ENCODE assay signal across 20 mouse cellular contexts in genomic region chr6:142830221-142830620, GRCm38 (mm10). TPM values are rescaled to one million over a fixed set of nuclear protein-coding genes. Genes with fewer than 3 reads are reported as not detected.
"Had no signal": no experiment of that assay in that cellular context is flagged by ENCODE, and none has a peak within 500 bp of the region (broad histone marks: within the 10 kb centered on the region; RNA-seq: fewer than 3 reads in every experiment).

No protein-coding gene starts in this region.

- H3K36me3 ChIP-seq: intestine, embryonic 15.5 days; limb, embryonic 10.5 days; limb, embryonic 13.5 days; liver, embryonic 13.5 days; midbrain, embryonic 12.5 days; stomach, embryonic 15.5 days had no signal

- H3K9ac ChIP-seq: intestine, embryonic 15.5 days; limb, embryonic 13.5 days; liver, embryonic 13.5 days; lung, embryonic 14.5 days; midbrain, embryonic 12.5 days; midbrain, embryonic 15.5 days; neural tube, embryonic 12.5 days; neural tube, embryonic 15.5 days; stomach, embryonic 15.5 days had no signal

- H3K27me3 ChIP-seq: intestine, embryonic 15.5 days; limb, embryonic 13.5 days; midbrain, embryonic 12.5 days; midbrain, embryonic 15.5 days; neural tube, embryonic 12.5 days; neural tube, embryonic 15.5 days; stomach, embryonic 15.5 days had no signal

- DNase-seq: layer of hippocampus, adult 9-11 months; liver; liver, embryonic 13.5 days; lung, embryonic 14.5 days; retina, postnatal 1 day; right cerebral cortex, postnatal 25 days; spleen, adult 18-20 months; thymus, postnatal 25 days had no signal

- H3K4me2 ChIP-seq: intestine, embryonic 15.5 days; limb, embryonic 13.5 days; lung, embryonic 14.5 days; midbrain, embryonic 12.5 days; midbrain, embryonic 15.5 days; neural tube, embryonic 12.5 days; neural tube, embryonic 15.5 days; stomach, embryonic 15.5 days had no signal

- H3K4me3 ChIP-seq: intestine, embryonic 15.5 days; layer of hippocampus, adult 2 months; limb, embryonic 10.5 days; limb, embryonic 13.5 days; liver, embryonic 13.5 days; midbrain, embryonic 12.5 days; midbrain, embryonic 15.5 days; neural tube, embryonic 12.5 days; neural tube, embryonic 15.5 days; stomach, embryonic 15.5 days had no signal

- H3K9me3 ChIP-seq: intestine, embryonic 15.5 days; limb, embryonic 10.5 days; limb, embryonic 13.5 days; liver, embryonic 13.5 days; midbrain, embryonic 12.5 days; midbrain, embryonic 15.5 days; neural tube, embryonic 12.5 days; neural tube, embryonic 15.5 days; stomach, embryonic 15.5 days had no signal

- H3K4me1 ChIP-seq: intestine, embryonic 15.5 days; limb, embryonic 10.5 days; limb, embryonic 13.5 days; midbrain, embryonic 12.5 days; neural tube, embryonic 15.5 days had no signal

- ATAC-seq: intestine, embryonic 15.5 days; lung, postnatal 0 days; midbrain, embryonic 15.5 days had no signal

- H3K27ac ChIP-seq: intestine, embryonic 15.5 days; layer of hippocampus, adult 2 months; limb, embryonic 10.5 days; limb, embryonic 13.5 days; liver, embryonic 13.5 days; macrophage; midbrain, embryonic 12.5 days; midbrain, embryonic 15.5 days; neural tube, embryonic 12.5 days; neural tube, embryonic 15.5 days; stomach, embryonic 15.5 days had no signal

RNA-seq across cellular contexts. Expression of gene Sult6b2, which starts 25.9 kb away (rescaled TPM):
- polyA plus RNA-seq: large intestine, adult 2 months; limb, embryonic 10.5 days; limb, embryonic 13.5 days; liver, embryonic 13.5 days; lung, embryonic 14.5 days; lung, postnatal 0 days; macrophage; midbrain, embryonic 12.5 days had no signal
